Mouse (Mus musculus): ENCODE data around the gene Hist3h2ba.

GRCm38 (mm10) chr11:58977150-58977549 is 28.4 kb downstream of the Hist3h2ba start:
- TF ChIP-seq HCFC1 (IDR thresholded peaks at IDR 0.05; ENCODE audit: low read depth, low read length) (no peak), SMC3 (IDR thresholded peaks at IDR 0.05; ENCODE audit: low read depth, low read length) (no peak), ZNF384 (IDR thresholded peaks at IDR 0.05; ENCODE audit: low read depth, low read length) (no peak), POLR2A (IDR thresholded peaks at IDR 0.05; ENCODE audit: low read depth, low read length) (no peak), PAX5 (IDR thresholded peaks at IDR 0.05; ENCODE audit: low read length) (no peak)

Measured in CH12.LX (cell line).